Mouse (Mus musculus): ENCODE data around the gene Smcp.

Smcp gene

GRCm38 (mm10) chr3:92588858-92589257 is at the start of gene Smcp:
Gene Smcp (minus strand): TSS chr3:92588997.
- no peak for DNase-seq (ENCODE audit: low read depth, low spot score)

DNA sequence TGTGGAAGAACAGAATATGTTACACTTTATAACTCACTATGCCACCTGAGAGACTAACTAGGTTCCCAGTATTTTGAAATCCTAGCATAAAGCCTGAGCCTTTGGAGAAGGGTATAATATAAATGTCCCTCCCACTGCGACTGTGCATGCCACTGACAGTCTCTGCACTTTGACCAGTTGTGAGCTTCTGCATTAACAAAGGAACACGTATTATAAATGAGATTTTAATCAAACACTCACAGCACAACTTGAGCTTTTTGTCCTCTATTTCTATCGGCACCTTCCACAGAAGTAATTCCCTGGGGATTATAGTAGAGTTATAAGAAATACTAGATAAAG is 49.8 kb upstream of the Smcp start:
- DNase-seq (ENCODE audit: low read depth, low spot score) = no peak

GRCm38 (mm10) chr3:92637745-92638652 is 49.2 kb upstream of the Smcp start:
- DNase-seq (ENCODE audit: low read depth, low spot score) = no peak

- DNase-seq (ENCODE audit: low read depth, low spot score) = no peak
Measured at GRCm38 (mm10) chr3:92621560-92621959, 32.8 kb upstream of the Smcp start, which contains the start of gene Lce6a. Gene Lce6a (minus strand): TSS chr3:92621660.

GRCm38 (mm10) chr3:92609804-92610203 is 21.0 kb upstream of the Smcp start:
- DNase-seq (ENCODE audit: low read depth, low spot score) = no peak

DNA sequence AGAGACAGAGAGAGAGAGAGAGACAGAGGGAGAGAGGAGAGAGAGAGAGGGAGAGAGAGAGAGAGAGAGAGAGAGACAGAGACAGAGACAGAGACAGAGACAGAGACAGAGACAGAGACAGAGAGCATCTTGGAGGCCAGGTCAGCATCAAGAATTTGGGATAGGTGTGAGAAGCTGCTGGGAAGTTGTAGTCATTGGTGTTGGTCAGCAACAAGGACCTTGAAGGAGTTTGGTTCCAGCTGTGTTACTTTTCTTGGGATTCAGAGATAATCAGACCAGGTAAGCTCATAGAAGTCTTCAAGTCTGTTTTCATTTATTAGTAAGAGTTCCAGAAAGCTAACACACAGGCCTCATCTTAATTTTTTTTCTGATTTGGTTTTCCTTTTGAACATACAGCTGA is 18.6 kb upstream of the Smcp start, which contains the start of gene 2210017I01Rik:
TSS of gene 2210017I01Rik (minus strand) at position 101 of the 400 bp plus-strand sequence.
- no peak for DNase-seq (ENCODE audit: low read depth, low spot score)

DNA sequence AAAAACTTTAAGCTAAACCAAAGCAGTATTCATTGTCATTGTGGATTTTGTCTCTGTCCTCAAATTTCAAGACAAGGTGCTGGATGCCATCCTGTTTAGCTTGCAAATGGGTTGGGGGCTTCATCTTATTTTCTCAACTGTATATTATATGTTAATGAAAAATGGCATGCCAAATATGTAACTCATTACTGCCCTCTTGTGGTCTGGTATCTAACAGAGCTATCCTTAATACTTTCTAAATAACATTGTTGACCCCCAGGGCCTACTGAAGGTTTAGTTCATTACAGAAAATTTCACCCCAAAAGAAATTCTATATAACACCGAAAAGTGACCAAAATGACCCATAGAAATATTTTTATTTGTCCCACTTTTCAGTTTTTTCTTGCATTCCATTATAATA is 13.4 kb upstream of the Smcp start:
- peak; percentile 28 for DNase-seq (ENCODE audit: low read depth, low spot score)

DNA sequence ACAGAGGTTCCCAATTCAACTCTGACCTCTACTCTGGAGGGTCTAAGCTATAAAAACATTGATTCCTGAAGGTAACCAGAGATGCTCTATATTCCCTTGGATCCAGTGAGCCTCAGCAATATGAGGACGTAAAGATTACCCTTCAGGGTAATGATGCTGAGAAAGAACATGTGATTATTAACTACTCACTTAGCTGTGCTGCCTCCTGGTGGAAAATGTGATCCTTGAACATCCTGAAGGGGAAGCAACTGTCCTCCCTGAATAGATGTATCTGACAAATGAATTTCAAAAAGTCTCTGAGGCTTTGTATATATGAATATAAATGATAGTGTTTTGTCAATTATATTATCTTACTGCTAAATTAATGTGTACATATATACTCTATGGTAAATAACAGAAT is 11.7 kb upstream of the Smcp start:
- DNase-seq (ENCODE audit: low read depth, low spot score) = no peak

DNA sequence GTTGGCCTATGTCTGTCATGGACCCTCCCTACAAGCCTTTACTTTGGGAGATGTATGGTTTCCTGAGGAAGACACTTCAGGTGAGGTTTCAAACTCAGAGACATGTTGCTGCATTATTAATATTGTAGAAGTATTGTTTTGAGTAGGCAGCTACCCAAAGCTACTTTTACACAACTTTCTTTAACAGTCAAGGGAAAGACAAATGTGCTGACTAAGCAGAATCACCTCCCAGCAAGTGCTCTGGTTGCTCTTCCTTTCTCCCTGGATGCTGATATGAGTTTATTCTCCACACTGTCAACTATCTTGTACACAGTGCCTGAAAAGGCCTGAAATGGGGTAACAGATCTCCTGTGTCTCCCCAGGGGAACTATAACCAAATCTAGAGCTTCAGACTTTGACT is 11.2 kb upstream of the Smcp start:
- no peak for DNase-seq (ENCODE audit: low read depth, low spot score)

DNA sequence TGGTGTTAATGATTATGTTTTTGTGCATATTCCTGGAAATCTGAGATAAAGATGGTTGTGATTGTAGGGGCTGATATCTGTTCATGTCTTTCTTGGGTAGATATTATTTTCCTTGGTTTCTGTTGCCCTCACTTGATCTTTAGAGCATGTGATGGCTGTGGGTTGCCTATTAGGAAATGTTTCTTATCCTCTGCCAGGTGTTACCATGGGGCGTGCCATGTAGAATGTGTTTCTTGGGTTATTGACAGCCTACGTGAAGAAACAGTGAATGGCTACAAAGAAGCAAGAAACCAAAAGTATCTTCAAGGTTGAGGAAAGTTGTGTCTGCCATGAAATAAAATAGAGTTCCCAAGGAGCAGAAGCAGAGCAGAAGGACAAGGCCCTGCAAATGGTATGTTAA is 9.6 kb upstream of the Smcp start:
- no peak for DNase-seq (ENCODE audit: low read depth, low spot score)

GRCm38 (mm10) chr3:92587190-92587589 is 1.6 kb downstream of the Smcp start:
- no peak for DNase-seq (ENCODE audit: low read depth, low spot score)

GRCm38 (mm10) chr3:92585055-92585454 is 3.7 kb downstream of the Smcp start:
- no peak for DNase-seq (ENCODE audit: low read depth, low spot score)

DNA sequence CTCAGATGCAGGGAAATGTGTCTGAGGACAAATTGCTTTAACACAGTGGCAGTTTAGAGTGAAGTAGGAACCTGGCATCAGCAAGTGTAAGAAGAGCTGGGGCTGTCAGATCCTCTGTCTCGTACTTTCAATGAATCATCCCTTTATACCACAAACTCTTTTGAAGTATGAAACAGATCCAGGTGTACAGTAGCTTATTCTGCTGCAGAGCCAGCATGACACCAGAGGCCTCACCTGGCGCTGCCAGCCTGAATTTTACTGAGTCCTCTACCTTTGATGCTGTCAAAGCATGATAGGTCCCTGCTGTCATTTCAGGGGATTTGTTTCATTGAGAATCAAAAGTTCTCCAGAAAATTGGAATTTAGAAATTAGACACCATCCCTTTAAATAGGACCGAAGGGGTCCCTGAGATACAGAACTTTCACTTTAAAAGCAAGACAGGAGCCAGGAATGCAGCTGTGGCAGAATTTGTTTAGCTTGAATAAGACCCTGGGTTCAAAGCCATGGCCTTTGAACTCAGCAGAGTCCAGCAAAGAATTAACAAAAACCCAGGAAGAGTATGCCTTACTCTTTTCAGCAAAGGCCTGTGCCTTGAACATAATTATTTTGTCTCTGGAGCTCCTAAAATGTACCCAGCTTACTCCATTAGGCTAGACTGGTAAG is 5.5 kb downstream of the Smcp start:
- no peak for DNase-seq (ENCODE audit: low read depth, low spot score)

- no peak for DNase-seq (ENCODE audit: low read depth, low spot score)
Measured at GRCm38 (mm10) chr3:92579508-92579907, 9.3 kb downstream of the Smcp start.

DNA sequence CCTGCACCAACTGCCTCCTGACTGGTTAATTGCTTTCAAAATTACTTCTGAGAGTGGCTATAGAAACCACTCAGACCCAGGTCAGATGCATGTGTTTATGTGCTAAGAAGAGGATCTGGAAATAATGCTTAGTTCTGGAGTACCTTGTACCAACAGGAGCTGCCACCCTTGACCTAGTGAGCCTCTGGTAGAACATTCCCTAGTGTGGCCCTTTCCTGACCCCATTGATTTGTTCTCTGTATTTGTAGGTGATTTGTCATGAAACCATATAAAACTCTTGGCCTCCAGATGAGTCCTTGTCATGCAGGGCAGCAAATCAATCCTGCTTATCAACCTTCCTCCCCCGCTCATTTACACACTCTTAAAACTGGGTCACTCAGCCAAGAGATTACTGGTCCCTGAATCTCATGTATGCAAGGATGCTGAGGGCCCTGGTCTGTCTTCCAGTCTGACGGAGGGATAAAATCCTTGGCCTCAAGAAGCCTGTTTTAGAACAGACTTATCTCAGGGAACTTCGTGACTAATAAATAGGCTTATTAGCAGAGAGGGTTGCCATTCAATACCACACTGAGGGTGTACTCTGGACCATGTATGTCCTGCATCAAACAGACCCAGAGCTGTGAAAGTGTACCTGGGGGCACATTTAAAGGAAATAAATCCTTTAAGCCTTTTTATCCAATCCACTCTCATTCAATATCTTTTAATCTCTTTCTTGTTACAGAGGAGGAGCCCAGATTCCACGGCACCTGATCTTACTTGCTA is 10.0 kb downstream of the Smcp start:
- DNase-seq (ENCODE audit: low read depth, low spot score) = no peak

DNA sequence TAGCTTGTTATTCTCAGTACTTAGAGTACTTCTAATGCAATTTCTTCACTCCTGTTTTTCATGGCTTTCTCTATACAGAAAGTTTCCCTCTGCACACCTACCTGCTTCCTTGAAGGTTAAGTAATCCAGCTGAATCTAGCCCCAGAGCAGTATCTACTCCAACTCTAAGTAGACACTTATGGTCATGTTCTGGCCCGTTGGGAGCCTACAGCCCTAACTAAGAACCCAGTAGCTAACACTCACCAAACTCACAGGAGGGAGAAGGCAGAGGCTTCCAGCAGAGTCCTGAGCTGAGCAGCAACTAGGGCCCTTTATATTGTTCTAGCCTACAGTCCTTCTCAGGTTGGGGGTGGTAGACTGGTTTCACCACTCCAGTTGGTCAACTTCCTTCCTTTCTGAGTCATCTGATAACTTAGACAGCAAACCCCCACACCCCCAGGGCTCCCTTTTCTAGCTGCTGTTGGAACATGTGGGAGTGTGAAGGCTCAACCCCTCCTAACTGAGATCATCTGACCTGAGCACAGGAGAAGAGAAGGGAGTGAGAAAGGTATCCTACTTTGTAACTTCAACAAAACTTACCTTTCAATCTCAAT is 15.3 kb downstream of the Smcp start, which contains the start of gene Ivl:
TSS of gene Ivl (minus strand) at position 287 of the 593 bp plus-strand sequence.
- no peak for DNase-seq (ENCODE audit: low read depth, low spot score)

DNA sequence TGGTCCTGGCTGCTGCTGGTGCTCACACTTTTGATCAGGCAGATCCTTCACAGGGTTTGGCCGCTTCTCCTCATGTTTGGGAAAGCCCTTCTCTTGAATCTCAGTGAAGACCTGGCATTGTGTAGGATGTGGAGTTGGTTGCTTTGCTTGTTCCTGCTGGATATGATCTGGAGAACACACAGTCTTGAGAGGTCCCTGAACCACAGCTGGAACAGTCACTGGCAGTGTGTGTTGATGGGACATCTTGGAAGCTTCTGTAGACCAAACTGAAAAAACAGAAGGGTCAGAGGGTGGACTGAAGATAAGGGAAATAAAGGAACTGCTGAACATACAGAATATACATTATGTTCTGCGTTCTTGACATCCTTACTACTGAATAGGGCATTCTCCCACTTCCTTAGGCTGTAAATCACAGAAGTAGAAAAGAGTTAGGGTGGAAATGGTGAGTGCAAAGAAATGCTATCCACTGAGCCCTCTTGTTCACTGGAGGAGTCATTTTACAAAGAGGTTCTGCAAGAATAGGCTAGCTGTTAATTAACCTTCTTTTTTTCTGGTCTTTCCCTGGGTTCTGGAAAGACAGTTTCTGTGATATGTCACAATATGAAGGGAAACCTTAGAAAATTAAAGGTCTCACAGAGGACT is 16.2 kb downstream of the Smcp start:
- DNase-seq (ENCODE audit: low read depth, low spot score) = no peak

DNA sequence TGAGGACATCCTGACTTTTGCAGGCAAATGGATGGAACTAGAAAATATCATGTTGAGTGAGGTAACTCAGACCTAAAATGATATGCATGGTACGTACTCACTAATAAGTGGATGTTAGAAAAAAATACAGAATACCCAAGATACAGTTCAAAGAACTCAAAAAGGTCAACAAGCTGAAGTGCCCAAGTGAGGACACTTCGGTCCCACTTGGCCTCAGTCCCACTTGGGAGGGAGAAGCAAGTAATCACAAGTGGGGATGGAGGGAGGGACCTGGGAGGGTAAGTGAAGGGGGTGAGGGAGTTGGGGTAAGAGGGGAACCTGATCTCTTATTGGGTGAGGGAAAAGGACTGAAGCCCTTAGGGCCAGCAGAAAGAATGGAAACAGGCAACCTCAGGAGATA is 20.0 kb downstream of the Smcp start:
- DNase-seq (ENCODE audit: low read depth, low spot score) = no peak

GRCm38 (mm10) chr3:92565418-92565817 is 23.4 kb downstream of the Smcp start:
- no peak for DNase-seq (ENCODE audit: low read depth, low spot score)

DNA sequence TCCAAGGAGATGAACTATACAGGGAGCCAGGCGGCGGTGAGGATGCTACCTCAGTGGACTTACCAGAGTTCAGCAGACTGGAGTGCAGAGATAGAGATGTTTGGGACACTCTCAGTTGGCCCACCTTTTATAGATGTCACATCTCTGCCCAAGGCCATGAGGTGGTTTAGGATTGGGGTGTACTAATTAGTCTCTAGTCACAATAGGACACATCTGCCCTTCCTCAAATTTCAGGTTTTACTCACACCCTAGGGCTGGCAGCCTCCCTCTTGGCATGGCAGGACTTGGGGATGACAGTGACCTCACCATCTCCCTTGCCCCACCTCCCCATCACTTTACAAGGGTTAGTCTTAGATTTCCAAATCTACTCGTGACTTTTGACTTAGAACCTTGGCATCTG is 54.4 kb downstream of the Smcp start, which contains the start of gene 2310046K23Rik:
TSS of gene 2310046K23Rik (minus strand) at position 101 of the 400 bp plus-strand sequence.
- no peak for DNase-seq (ENCODE audit: low read depth, low spot score)

All from forelimb bud, embryonic 11.5 days (tissue).